Mouse (Mus musculus): ENCODE measurements at regions not wholly inside any gene's neighbourhood (a gene's known extent, or its start where the extent isn't known, plus 50 kb on each side); places are given as distances from the start of the nearest gene placed in this dataset.

DNA sequence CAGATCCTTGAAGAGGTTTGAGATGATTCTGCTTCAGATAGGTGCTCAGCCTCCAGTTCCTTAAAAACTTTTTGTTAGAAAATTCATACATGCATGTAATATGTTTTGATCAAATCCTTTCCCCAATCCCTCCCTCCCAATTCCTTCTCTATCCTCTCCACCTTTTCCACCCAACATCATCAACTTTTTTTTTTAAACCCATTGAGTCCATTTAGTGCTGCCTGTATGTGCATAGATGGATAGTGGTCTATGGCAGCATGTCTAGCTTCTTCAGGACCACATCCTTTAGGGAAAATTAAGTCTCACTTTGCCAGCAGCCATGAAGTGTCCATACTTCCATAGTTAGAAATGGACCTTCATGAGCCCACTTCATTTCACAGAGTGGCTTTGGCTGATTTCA, 167.2 kb upstream of the Klhl29 start:
- DNase-seq = no peak

GRCm38 (mm10) chr12:5496299-5496698, 120.8 kb upstream of the Klhl29 start:
- no peak for DNase-seq

DNA sequence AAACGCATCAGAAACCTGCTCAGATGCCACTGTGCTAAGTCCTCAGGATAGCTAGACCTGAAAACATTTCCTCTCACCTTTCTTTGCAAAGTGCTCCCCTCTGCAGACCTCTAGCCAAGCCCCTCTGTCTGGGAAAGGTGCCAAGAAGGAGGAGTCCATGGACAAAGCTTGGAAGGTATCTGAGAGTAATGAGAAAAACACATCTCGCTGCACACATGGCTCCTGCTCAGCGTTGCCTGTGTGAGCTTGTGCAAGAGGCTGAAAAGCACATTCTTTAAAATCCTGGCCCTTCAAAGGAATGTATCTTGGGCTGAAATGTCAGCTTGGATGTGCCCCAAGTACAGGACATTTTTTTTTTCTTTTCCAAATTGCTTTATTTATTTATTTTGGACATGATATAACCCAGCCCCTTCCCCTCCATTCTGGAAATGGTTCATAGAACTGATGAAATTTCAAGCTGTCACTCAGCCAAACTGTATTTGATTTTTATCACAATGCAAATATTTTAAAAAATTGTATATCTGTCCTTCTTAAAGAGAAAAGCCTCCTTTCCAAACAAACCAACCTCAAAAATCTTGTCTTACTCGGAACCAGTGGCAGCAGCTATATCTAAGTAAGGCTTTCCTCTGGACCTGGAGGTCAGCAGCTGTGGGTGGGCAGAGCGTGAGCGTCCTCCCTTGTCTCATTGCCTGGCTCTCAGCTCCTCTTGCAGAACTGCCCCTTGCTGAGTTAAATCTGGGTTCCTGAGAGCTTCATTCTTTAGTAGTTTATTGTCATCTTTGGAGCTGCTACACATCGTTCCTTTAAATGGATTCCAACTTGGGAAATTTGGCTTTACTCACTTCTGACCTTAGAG, 119.4 kb upstream of the Klhl29 start:
- DNase-seq = no peak

GRCm38 (mm10) chr12:5464250-5464899, 88.9 kb upstream of the Klhl29 start:
- DNase-seq = no peak

DNA sequence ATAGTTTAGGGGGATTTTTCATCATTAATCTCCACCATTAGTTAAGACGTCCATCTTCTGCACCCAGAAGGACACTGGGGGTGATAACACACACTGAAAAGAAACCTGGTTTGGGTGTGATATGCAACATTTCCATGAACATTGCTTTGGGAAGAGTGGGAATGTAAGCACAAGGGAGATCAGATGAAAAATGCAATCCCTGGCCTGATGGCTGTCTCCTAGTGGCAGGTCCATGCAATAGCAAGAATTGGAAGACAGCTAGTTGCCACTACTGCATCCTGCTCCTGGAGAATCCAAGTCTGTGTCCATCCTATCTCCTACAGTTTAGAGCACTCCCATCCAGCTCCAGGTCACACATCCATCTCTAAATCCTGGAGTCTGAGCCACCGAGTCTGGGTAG, 77.7 kb upstream of the Klhl29 start:
- DNase-seq = no peak

DNA sequence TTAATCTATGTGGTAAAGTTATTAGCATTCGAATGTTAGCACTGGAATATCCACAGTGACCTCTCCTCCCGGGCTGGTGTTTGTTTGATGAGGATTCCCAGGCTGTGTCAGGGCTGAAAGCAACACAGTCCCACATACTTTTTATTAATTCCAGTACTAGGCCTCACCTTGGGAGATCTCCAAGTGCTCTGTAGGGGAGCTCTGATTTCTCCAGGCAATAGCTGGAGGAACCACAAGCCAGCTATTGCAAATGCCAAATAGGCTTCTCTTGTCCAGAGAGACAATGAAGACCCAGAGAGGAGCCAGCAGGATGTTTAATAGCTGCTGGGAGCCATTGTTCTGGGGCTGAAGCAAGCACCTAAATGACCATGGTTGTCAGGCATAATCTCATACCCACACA, 68.2 kb upstream of the Klhl29 start:
- DNase-seq = no peak

GRCm38 (mm10) chr12:5443091-5443531, 67.6 kb upstream of the Klhl29 start:
- no peak for DNase-seq

DNA sequence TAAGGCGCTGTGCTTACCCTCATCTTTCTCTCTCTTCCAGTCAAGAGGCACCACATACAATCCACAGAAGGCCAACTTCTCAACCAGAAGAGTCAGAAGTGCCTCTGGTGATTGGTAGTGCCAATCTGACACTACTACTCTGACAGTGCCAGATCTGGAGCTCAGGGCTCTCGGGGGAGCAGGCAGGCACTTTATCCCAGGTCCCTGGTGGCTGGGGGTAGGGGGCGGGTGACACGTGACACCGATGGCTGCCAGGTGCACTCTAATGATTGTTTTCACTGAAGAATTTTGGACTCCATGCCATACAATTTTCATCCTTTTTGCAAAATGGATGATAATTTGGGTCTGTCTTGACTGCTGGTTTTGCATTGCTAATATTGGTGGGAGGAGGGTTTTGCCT, 67.2 kb upstream of the Klhl29 start:
- no peak for DNase-seq

DNA sequence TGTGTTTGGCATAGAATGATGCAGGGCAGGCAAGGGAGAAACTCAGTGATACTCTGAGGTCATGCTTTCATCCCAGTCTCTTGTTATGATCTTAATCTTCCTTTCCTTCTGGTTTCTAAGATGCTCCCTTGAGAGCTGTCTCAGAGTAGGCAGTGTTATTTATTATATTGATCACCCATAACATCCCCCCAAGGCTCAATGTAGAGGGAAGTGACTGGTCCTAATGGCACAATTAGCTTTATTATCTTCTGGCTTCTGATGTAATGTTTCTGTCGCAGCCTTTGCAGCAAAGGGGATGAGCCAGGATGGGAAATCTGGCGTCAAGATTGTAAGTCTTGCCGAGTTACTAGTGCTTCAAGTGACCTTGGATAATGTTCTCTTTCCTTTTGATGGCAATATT, 65.0 kb upstream of the Klhl29 start:
- no peak for DNase-seq

DNA sequence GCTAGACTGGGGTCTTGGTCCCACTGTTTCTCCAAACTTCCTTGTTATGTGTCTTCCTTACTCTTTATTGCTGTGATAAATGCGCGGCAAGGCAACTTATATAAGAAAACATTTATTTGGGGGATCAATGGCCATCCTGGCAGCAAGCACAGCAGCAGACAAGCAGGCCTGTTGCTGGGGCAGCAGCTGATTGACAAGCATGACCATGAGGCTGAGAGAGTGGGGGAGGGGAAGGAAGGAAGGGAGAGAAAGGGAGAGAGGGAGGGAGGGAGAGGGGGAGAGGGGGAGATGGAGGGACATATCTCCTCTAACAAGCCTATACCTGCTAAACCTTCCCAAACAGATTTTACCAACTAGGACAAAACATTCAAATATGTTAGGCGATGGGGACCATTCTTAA, 60.4 kb upstream of the Klhl29 start:
- DNase-seq = no peak

DNA sequence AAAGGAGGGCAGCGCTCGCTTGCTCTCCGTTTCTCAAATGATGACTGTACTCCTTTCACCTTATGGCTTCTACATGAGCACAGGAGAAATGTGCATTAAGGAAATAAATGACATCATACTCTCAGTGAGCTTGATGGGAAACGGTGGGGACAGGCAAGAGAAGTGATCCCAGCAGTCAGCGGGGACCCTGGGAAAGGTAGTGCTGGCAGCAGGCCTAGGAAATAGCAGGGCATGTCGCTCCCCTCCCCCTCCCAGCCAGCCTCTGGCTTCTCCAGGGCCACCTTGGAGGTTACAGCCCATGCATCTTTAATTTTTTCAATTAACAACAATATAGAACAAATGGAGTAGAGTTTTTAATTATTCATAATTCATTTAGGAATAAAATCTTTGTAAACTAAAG, 58.6 kb upstream of the Klhl29 start:
- no peak for DNase-seq

DNA sequence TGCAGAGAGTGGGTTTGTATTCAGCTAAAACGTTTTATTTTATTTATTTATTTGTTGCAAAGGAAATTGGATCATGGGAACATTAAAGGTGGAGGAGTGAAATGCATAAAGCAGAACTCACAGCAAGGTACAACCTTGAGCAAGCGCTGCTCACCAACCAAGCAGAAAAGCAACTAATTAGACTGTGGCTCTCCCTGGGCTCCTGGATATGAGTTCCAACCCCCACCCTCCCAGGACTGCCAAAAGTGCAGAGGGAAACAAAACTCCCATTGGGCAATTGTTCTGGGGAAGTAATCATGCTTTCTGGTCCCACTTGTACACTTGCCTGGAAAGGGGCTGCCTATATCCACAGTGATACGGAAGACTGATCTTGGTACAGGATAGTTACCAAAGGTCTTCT, 57.2 kb upstream of the Klhl29 start:
- no peak for DNase-seq

- DNase-seq = no peak
These were observed 53.3 kb upstream of the Klhl29 start for GRCm38 (mm10) chr12:5428733-5429132.

Data from right cerebral cortex, postnatal 25 days (tissue).